Comparison of ENCODE assay signal across 8 mouse cellular contexts in the genomic region with DNA sequence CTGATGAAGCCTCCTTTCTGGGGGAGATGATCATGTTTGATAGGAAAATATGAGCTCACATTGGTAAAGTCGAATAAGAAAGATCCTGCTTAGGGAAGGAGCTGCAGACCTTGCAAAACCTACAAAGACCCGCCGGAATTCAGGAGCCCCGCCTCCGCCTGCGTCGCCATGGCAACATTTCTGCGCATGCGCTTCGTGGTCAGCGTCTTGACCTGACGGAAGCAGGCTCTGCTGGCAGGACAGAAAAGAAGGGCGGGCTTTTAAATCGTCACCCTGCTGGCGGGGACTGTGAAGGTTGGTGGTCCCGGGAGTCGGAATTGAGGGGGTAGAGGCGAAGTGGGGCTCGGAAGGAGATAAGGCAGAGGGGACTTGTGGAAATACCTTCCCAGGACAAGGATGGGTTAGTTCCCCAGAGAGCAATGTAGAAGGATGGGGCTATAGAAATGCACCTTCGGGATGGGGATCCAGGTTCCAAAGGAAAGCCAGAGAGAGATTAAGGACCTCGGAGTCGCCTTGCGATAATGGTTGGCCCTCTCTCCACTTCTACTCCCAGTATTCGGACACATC. TPM values are rescaled to one million over a fixed set of nuclear protein-coding genes. Genes with fewer than 3 reads are reported as not detected.
DNase-seq lines count a peak whose midpoint lies in the region; ATAC-seq and TF ChIP-seq lines count a peak whose summit lies in the region.

A gene (plus strand): TSS at position 187 of the 567 bp plus-strand sequence.

- peak; percentile 39 for TF ChIP-seq CTCF in layer of hippocampus, adult 2 months (conservative IDR thresholded peaks at IDR 0.05)
- no peak for TF ChIP-seq CTCF in lung, embryonic 14.5 days (IDR thresholded peaks at IDR 0.05; ENCODE audit: low read depth)
- no peak for TF ChIP-seq CTCF in olfactory bulb, adult 2 months (IDR thresholded peaks at IDR 0.05; ENCODE audit: insufficient read depth, low read depth, low read length)
- peak; percentile 57; the same call in 1 of the 2 replicates for TF ChIP-seq CTCF in thymus, adult 2 months (IDR thresholded peaks at IDR 0.05; ENCODE audit: borderline replicate concordance, control insufficient read depth, extremely low read depth, insufficient read depth, low read length, poor library complexity)

- no peaks in the 10 kb centered on the region for H3K9me3 ChIP-seq in forebrain, embryonic 15.5 days
- H3K9me3 ChIP-seq in lung, embryonic 14.5 days (ENCODE audit: low read depth, low read length): no peaks in the 10 kb centered on the region

- no peaks in the 10 kb centered on the region for H3K27me3 ChIP-seq in forebrain, embryonic 15.5 days
- no peaks in the 10 kb centered on the region for H3K27me3 ChIP-seq in lung, embryonic 14.5 days (ENCODE audit: insufficient read depth, low read length)
- H3K27me3 ChIP-seq in thymus, adult 2 months (ENCODE audit: control insufficient read depth, insufficient read depth, low read length): no peaks in the 10 kb centered on the region

- DNase-seq in ES-CJ7 (ENCODE audit: low read depth, low spot score): peak; percentile 95
- peak; percentile 93 for DNase-seq in cerebellum, adult 11 months
- peak; percentile 95 to 97 for DNase-seq in heart, postnatal 36 days
- peak; percentile 94 to 96 for DNase-seq in layer of hippocampus, adult 2 months (ENCODE audit: low spot score in 2 of 2)
- peak; percentile 99 for DNase-seq in lung, embryonic 14.5 days
- DNase-seq in thymus, adult 2 months: peak; percentile 97

- H3K4me3 ChIP-seq in forebrain, embryonic 15.5 days: peak within 1 kb of the TSS; percentile 66
- peak within 1 kb of the TSS; percentile 85 for H3K4me3 ChIP-seq in layer of hippocampus, adult 2 months
- H3K4me3 ChIP-seq in lung, embryonic 14.5 days (ENCODE audit: low read depth, low read length): peak within 1 kb of the TSS; percentile 58
- H3K4me3 ChIP-seq in olfactory bulb, adult 2 months (ENCODE audit: insufficient read depth, low read depth, low read length): peak within 1 kb of the TSS; percentile 69
- peak within 1 kb of the TSS; percentile 42 for H3K4me3 ChIP-seq in thymus, adult 2 months (ENCODE audit: control insufficient read depth, insufficient read depth, low read length)

- intact Hi-C loops in heart, postnatal 36 days (cut with DNase I): loop anchor here (2.0 to 5.0 kb wide), 2 partner anchors 25 to 67 kb away; a partner anchor contains a TSS

- peak; percentile 81 for ATAC-seq in forebrain, embryonic 15.5 days (replicated peaks)
- peak; percentile 83 for ATAC-seq in lung, embryonic 14.5 days (ENCODE audit: insufficient read depth)

- TF ChIP-seq POLR2A in olfactory bulb, adult 2 months (IDR thresholded peaks at IDR 0.05; ENCODE audit: insufficient read depth, low read depth, low read length): peak; percentile 54; the same call in 1 of the 2 replicates
- peak; percentile 29; the same call in 1 of the 2 replicates for TF ChIP-seq POLR2A in thymus, adult 2 months (IDR thresholded peaks at IDR 0.05; ENCODE audit: control insufficient read depth, extremely low read depth, insufficient read depth, low read length, poor library complexity)

- H3K27ac ChIP-seq in forebrain, embryonic 15.5 days (replicated peaks): peak within 1 kb of the TSS; percentile 79
- H3K27ac ChIP-seq in layer of hippocampus, adult 2 months: peak within 1 kb of the TSS; percentile 76
- peak within 1 kb of the TSS; percentile 42; the same call in 1 of the 2 replicates for H3K27ac ChIP-seq in lung, embryonic 14.5 days (ENCODE audit: low read depth)
- H3K27ac ChIP-seq in olfactory bulb, adult 2 months (ENCODE audit: insufficient read depth, low read depth, low read length): no peak within 1 kb of the TSS
- H3K27ac ChIP-seq in thymus, adult 2 months (ENCODE audit: control insufficient read depth, insufficient read depth, low read length): peak within 1 kb of the TSS; percentile 0; the same call in 1 of the 2 replicates

- H3K4me1 ChIP-seq in forebrain, embryonic 15.5 days: peaks cover 12% of the 10 kb centered on the region
- H3K4me1 ChIP-seq in lung, embryonic 14.5 days (ENCODE audit: insufficient read depth): peaks cover 11% of the 10 kb centered on the region
- H3K4me1 ChIP-seq in olfactory bulb, adult 2 months (ENCODE audit: control insufficient read depth, insufficient read depth, low read length): peaks cover 11% of the 10 kb centered on the region; the same call in 1 of the 2 replicates
- peaks cover 7% of the 10 kb centered on the region for H3K4me1 ChIP-seq in thymus, adult 2 months (replicated peaks; ENCODE audit: control insufficient read depth, insufficient read depth, low read length)

- H3K36me3 ChIP-seq in forebrain, embryonic 15.5 days: no peaks in the 10 kb centered on the region
- peaks cover 2% of the 10 kb centered on the region; the same call in 1 of the 2 replicates for H3K36me3 ChIP-seq in lung, embryonic 14.5 days (ENCODE audit: insufficient read depth)
- H3K36me3 ChIP-seq in thymus, adult 2 months (ENCODE audit: control insufficient read depth, insufficient read depth, low read length): no peaks in the 10 kb centered on the region

- peak within 1 kb of the TSS; percentile 89 for H3K4me2 ChIP-seq in forebrain, embryonic 15.5 days (replicated peaks)
- H3K4me2 ChIP-seq in lung, embryonic 14.5 days: peak within 1 kb of the TSS; percentile 96

- under 1% methylated on average over 24 of the region's 24 CpGs for WGBS in forebrain, embryonic 15.5 days
- under 1% methylated on average over 24 of the region's 24 CpGs for WGBS in lung, embryonic 14.5 days
- WGBS in olfactory bulb, adult 2 months: under 1% methylated on average over 24 of the region's 24 CpGs
- WGBS in thymus, adult 2 months: 0% methylated on average over 24 of the region's 24 CpGs

- H3K9ac ChIP-seq in forebrain, embryonic 15.5 days (replicated peaks): peak within 1 kb of the TSS; percentile 80
- H3K9ac ChIP-seq in lung, embryonic 14.5 days: peak within 1 kb of the TSS; percentile 61

RNA-seq across cellular contexts. Expression of the gene that starts here (rescaled TPM):
- 8.4 and 10.9 TPM in 2 replicates for polyA plus RNA-seq in forebrain, embryonic 15.5 days (2015; fragmentation: Nextera tagmentation; extraction: Ambion mirVana)
- total RNA-seq in heart, postnatal 36 days (2021): 1 to 10 TPM in 1 of 2 experiments, under 1 TPM in 1; 0.80 to 1.1 TPM
- 1 to 10 TPM; 2.5 to 5.4 TPM for total RNA-seq in layer of hippocampus, adult 2 months (2021)
- 5.3 and 6.3 TPM in 2 replicates for polyA plus RNA-seq in lung, embryonic 14.5 days (2014; fragmentation: Nextera tagmentation; extraction: Ambion mirVana)
- not detected in 2 replicates for polyA plus RNA-seq in olfactory bulb, adult 2 months (2012; ENCODE audit: insufficient read depth, insufficient read length, low replicate concordance, missing spikeins)
- 3.5 and 3.6 TPM in 2 replicates for polyA plus RNA-seq in thymus, adult 2 months (2012; rRNA removed)

Comparison
In these comparisons a context has a peak if more than half of its experiments do, and no peak if none do; other contexts are left out.
1. CTCF ChIP-seq: peak in layer of hippocampus, adult 2 months (single experiment) and thymus, adult 2 months (single experiment); none in lung, embryonic 14.5 days (single experiment) and olfactory bulb, adult 2 months (single experiment).
2. Peak in every context shown above with its lines, with median percentiles within 50 percentile points of each other: DNase-seq and H3K4me3 ChIP-seq.